Mouse (Mus musculus) erythroblast, embryonic 14.5 days (primary cell): Measurements from ENCODE around the gene Arl13a.

Experiments used
- GATA1 ChIP-seq: IDR thresholded peaks from 2 replicates; pipeline ENCODE4 v1.6.1; 2012; ENCODE audit warnings: low read length, inconsistent platforms, mixed read lengths
- TAL1 ChIP-seq: IDR thresholded peaks from 3 replicates; pipeline ENCODE4 v1.6.1; 2012; ENCODE audit warnings: low read length, inconsistent platforms, mixed read lengths

GRCm38 (mm10) chrX:134211151-134211642 is 23.9 kb downstream of the Arl13a start:
- TF ChIP-seq TAL1: no peak
- TF ChIP-seq GATA1: no peak
